Mouse (Mus musculus) brain, embryonic 14.5 days (tissue): ENCODE measurements around the gene Polr1d.

Experiments used
- CTCF ChIP-seq: fragments of 200-500 bp; IDR thresholded peaks from 2 replicates; pipeline ENCODE4 v1.5.1; 2012; ENCODE audit warnings: inconsistent platforms, mild to moderate bottlenecking, moderate library complexity, borderline replicate concordance; ENCODE audit not compliant: insufficient read depth, insufficient read length; ENCODE audit errors: extremely low read depth
- POLR2A ChIP-seq: fragments of 200-500 bp; IDR thresholded peaks from 2 replicates; pipeline ENCODE4 v1.6.1; 2012; ENCODE audit warnings: mild to moderate bottlenecking, inconsistent platforms, borderline replicate concordance; ENCODE audit not compliant: poor library complexity, insufficient read depth, insufficient read length, severe bottlenecking; ENCODE audit errors: extremely low read depth

DNA sequence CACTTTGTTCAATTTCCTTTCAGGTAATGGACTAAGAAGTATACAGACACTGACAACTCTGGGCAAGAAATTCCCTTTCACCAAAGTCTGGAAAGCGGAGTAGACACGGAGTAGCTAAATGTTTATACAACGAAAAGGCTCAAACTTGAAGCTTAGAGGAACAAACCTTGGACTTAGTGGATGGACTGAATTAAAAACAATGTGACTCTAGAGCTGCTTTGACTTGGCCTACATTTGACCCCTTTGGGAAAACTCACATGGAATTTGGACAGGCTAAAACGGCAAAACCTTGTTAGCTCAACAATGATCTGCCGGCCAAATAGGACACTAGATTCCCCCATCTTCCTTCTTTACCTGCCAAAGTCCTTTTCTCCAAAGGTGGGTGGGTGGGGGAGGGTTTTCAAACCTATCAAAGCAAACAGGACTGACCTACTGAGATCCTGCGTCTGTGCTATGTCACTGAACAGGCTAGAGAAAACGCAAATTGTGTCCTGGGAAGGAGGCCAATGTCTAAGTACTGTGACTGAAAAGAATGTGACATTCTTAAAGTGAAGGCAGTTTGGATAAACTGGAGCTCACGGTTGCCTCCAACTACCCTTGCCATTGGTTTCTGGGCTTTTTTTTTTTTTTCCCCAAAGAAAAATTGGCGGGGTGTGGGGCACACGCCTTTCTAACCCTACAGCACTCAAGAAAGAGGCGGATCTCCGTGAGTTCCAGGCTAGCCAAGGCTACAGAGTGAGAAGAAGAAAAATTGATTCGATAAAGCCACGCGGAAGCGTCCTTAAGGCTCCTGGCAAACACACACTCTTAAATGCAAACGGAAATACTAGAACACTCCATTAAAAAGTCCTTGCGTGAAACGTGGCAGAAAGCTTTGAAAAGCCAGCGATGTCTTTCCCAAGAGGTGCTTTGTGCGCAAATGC lies 1.5 kb upstream of the Polr1d start:
- TF ChIP-seq CTCF: no peak
- TF ChIP-seq POLR2A: no peak
